Comparison of ENCODE assay signal across 8 mouse cellular contexts in the genomic region with DNA sequence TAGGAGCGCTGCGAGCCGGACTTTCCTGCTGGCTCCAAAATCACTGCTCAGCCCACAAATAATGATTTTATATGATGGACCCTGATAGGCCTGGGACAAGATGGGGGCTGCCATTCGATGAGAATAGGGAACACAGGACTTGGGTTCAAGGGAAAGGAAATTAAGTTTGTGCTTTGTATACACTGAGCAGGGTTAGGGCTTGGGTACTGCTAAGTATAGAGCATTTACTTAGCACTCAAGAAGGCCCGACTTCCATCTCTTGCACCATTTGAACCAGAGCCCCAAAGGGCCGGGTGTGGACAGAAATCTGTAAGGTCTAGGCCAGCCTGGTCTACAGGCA. TPM values are rescaled to one million over a fixed set of nuclear protein-coding genes. Genes with fewer than 3 reads are reported as not detected.
DNase-seq lines count a peak whose midpoint lies in the region; ATAC-seq lines count a peak whose summit lies in the region.

No protein-coding gene starts in this region.

- ATAC-seq in kidney, embryonic 14.5 days (ENCODE audit: low FRiP score, low TSS enrichment), result peak; percentile 5; the same call in 1 of the 2 replicates
- peak; percentile 22 for ATAC-seq in hindbrain, embryonic 14.5 days (ENCODE audit: low FRiP score)
- ATAC-seq in midbrain, embryonic 15.5 days (replicated peaks), result peak; percentile 56
- no peak for ATAC-seq in monocyte, adult 5-6 weeks (replicated peaks; ENCODE audit: insufficient number of reproducible peaks, low FRiP score, low TSS enrichment, poor library complexity, severe bottlenecking)

- peak overlapping the region; percentile 64; the same call in 1 of the 2 replicates for H3K9ac ChIP-seq in kidney, embryonic 14.5 days (ENCODE audit: low read depth, low read length)
- H3K9ac ChIP-seq in hindbrain, embryonic 14.5 days, result peak overlapping the region; percentile 51
- H3K9ac ChIP-seq in midbrain, embryonic 15.5 days, result peak overlapping the region; percentile 64

- peak overlapping the region; percentile 86 for H3K4me2 ChIP-seq in kidney, embryonic 14.5 days (replicated peaks; ENCODE audit: low read depth, low read length)
- H3K4me2 ChIP-seq in hindbrain, embryonic 14.5 days (replicated peaks), result peak overlapping the region; percentile 89
- peak overlapping the region; percentile 86 for H3K4me2 ChIP-seq in midbrain, embryonic 15.5 days

- peak overlapping the region; percentile 72 for H3K4me3 ChIP-seq in kidney, embryonic 14.5 days (ENCODE audit: low read length)
- H3K4me3 ChIP-seq in brown adipose tissue, adult 24 weeks (ENCODE audit: insufficient read depth, low read depth, low read length), result peak overlapping the region; percentile 52
- H3K4me3 ChIP-seq in hindbrain, embryonic 14.5 days (replicated peaks; ENCODE audit: low read length), result peak overlapping the region; percentile 66
- peak overlapping the region; percentile 62 for H3K4me3 ChIP-seq in midbrain, embryonic 15.5 days

- H3K27me3 ChIP-seq in kidney, embryonic 14.5 days (ENCODE audit: control insufficient read depth, insufficient read depth, low read length), result no peaks in the 10 kb centered on the region
- no peaks in the 10 kb centered on the region for H3K27me3 ChIP-seq in hindbrain, embryonic 14.5 days (ENCODE audit: control insufficient read depth, insufficient read depth, low read length)
- H3K27me3 ChIP-seq in midbrain, embryonic 15.5 days (replicated peaks), result no peaks in the 10 kb centered on the region

- peaks cover 16% of the 10 kb centered on the region; the same call in 1 of the 2 replicates for H3K4me1 ChIP-seq in kidney, embryonic 14.5 days (ENCODE audit: control insufficient read depth, insufficient read depth, low read length)
- no peaks in the 10 kb centered on the region; the same call in 1 of the 2 replicates for H3K4me1 ChIP-seq in brown adipose tissue, adult 24 weeks (ENCODE audit: control insufficient read depth, insufficient read depth, insufficient read length, low read length)
- H3K4me1 ChIP-seq in hindbrain, embryonic 14.5 days (replicated peaks; ENCODE audit: control insufficient read depth, insufficient read depth, low read length), result peaks cover 11% of the 10 kb centered on the region
- peaks cover 19% of the 10 kb centered on the region for H3K4me1 ChIP-seq in midbrain, embryonic 15.5 days

- H3K36me3 ChIP-seq in kidney, embryonic 14.5 days (ENCODE audit: control insufficient read depth, insufficient read depth, low read length), result no peaks in the 10 kb centered on the region
- no peaks in the 10 kb centered on the region for H3K36me3 ChIP-seq in hindbrain, embryonic 14.5 days (replicated peaks; ENCODE audit: control insufficient read depth, insufficient read depth)
- no peaks in the 10 kb centered on the region for H3K36me3 ChIP-seq in midbrain, embryonic 15.5 days (replicated peaks)

- no peak for DNase-seq in kidney, adult 18-20 months
- DNase-seq in hindbrain, embryonic 14.5 days (ENCODE audit: low spot score), result no peak
- DNase-seq in adrenal gland, postnatal 10 days, result no peak
- DNase-seq in urinary bladder, postnatal 25 days (ENCODE audit: low spot score), result no peak

- H3K27ac ChIP-seq in kidney, embryonic 14.5 days (ENCODE audit: low read depth, low read length), result 0 out of 2 replicates have a peak overlapping the region, but pooled peaks have one; percentile 39
- H3K27ac ChIP-seq in brown adipose tissue, adult 24 weeks (replicated peaks; ENCODE audit: low read depth, low read length), result no peak overlapping the region
- H3K27ac ChIP-seq in hindbrain, embryonic 14.5 days, result peak overlapping the region; percentile 82
- peak overlapping the region; percentile 91 for H3K27ac ChIP-seq in midbrain, embryonic 15.5 days

- H3K9me3 ChIP-seq in kidney, embryonic 14.5 days (ENCODE audit: control insufficient read depth, low read length), result no peaks in the 10 kb centered on the region
- peaks cover 10% of the 10 kb centered on the region; the same call in 1 of the 2 replicates for H3K9me3 ChIP-seq in hindbrain, embryonic 14.5 days (ENCODE audit: control insufficient read depth, low read length)
- no peaks in the 10 kb centered on the region for H3K9me3 ChIP-seq in midbrain, embryonic 15.5 days

- 32% methylated on average over 6 of the region's 6 CpGs for WGBS in kidney, embryonic 14.5 days
- 35% methylated on average over 6 of the region's 6 CpGs for WGBS in hindbrain, embryonic 14.5 days
- 33% methylated on average over 6 of the region's 6 CpGs for WGBS in midbrain, embryonic 15.5 days

RNA-seq across cellular contexts. Expression of gene Tmem97, which starts 0.5 kb away (rescaled TPM):
- 91.1 and 103 TPM in 2 replicates for polyA plus RNA-seq in kidney, embryonic 14.5 days (2014; fragmentation: Nextera tagmentation; extraction: Ambion mirVana)
- polyA plus RNA-seq in brown adipose tissue, adult 24 weeks (2012; ENCODE audit: insufficient read depth, insufficient read length, missing spikeins), result 14.8 and 20.7 TPM in 2 replicates
- 38.2 and 49.3 TPM in 2 replicates for polyA plus RNA-seq in hindbrain, embryonic 14.5 days (2014; fragmentation: Nextera tagmentation; extraction: Ambion mirVana)
- polyA plus RNA-seq in midbrain, embryonic 15.5 days (2015; fragmentation: Nextera tagmentation; extraction: Ambion mirVana), result 35.0 and 35.4 TPM in 2 replicates
- 10 to 100 TPM; 39.1 to 40.9 TPM for total RNA-seq in adrenal gland, postnatal 10 days (2021)
- total RNA-seq in monocyte, adult 5-6 weeks (2017), result 1.8 to 6.2 TPM (median 4.5 TPM) in 3 replicates

RNA-seq across cellular contexts. Expression of gene Ift20, which starts 14.9 kb away (rescaled TPM):
- polyA plus RNA-seq in kidney, embryonic 14.5 days (2014; fragmentation: Nextera tagmentation; extraction: Ambion mirVana), result 125 and 126 TPM in 2 replicates
- polyA plus RNA-seq in brown adipose tissue, adult 24 weeks (2012; ENCODE audit: insufficient read depth, insufficient read length, missing spikeins), result 67.3 and 75.5 TPM in 2 replicates
- 120 and 123 TPM in 2 replicates for polyA plus RNA-seq in hindbrain, embryonic 14.5 days (2014; fragmentation: Nextera tagmentation; extraction: Ambion mirVana)
- 117 and 128 TPM in 2 replicates for polyA plus RNA-seq in midbrain, embryonic 15.5 days (2015; fragmentation: Nextera tagmentation; extraction: Ambion mirVana)
- 10 to 100 TPM; 69.1 to 71.5 TPM for total RNA-seq in adrenal gland, postnatal 10 days (2021)
- 133 to 162 TPM (median 149 TPM) in 3 replicates for total RNA-seq in monocyte, adult 5-6 weeks (2017)

RNA-seq across cellular contexts. Expression of gene Tnfaip1, which starts 14.9 kb away (rescaled TPM):
- polyA plus RNA-seq in kidney, embryonic 14.5 days (2014; fragmentation: Nextera tagmentation; extraction: Ambion mirVana), result 77.1 and 88.9 TPM in 2 replicates
- 25.2 and 30.1 TPM in 2 replicates for polyA plus RNA-seq in brown adipose tissue, adult 24 weeks (2012; ENCODE audit: insufficient read depth, insufficient read length, missing spikeins)
- 59.2 and 64.0 TPM in 2 replicates for polyA plus RNA-seq in hindbrain, embryonic 14.5 days (2014; fragmentation: Nextera tagmentation; extraction: Ambion mirVana)
- polyA plus RNA-seq in midbrain, embryonic 15.5 days (2015; fragmentation: Nextera tagmentation; extraction: Ambion mirVana), result 64.2 and 70.0 TPM in 2 replicates
- 10 to 100 TPM; 52.2 to 55.1 TPM for total RNA-seq in adrenal gland, postnatal 10 days (2021)
- total RNA-seq in monocyte, adult 5-6 weeks (2017), result 5.4 to 8.8 TPM (median 8.3 TPM) in 3 replicates

RNA-seq across cellular contexts. Expression of gene Poldip2, which starts 39.0 kb away (rescaled TPM):
- polyA plus RNA-seq in kidney, embryonic 14.5 days (2014; fragmentation: Nextera tagmentation; extraction: Ambion mirVana), result 122 and 161 TPM in 2 replicates
- polyA plus RNA-seq in brown adipose tissue, adult 24 weeks (2012; ENCODE audit: insufficient read depth, insufficient read length, missing spikeins), result 190 and 193 TPM in 2 replicates
- polyA plus RNA-seq in hindbrain, embryonic 14.5 days (2014; fragmentation: Nextera tagmentation; extraction: Ambion mirVana), result 168 and 176 TPM in 2 replicates
- 182 and 192 TPM in 2 replicates for polyA plus RNA-seq in midbrain, embryonic 15.5 days (2015; fragmentation: Nextera tagmentation; extraction: Ambion mirVana)
- 100 to 1,000 TPM; 188 to 199 TPM for total RNA-seq in adrenal gland, postnatal 10 days (2021)
- 18.0 to 27.4 TPM (median 21.5 TPM) in 3 replicates for total RNA-seq in monocyte, adult 5-6 weeks (2017)

RNA-seq across cellular contexts. Expression of gene Tmem199, which starts 39.1 kb away (rescaled TPM):
- polyA plus RNA-seq in kidney, embryonic 14.5 days (2014; fragmentation: Nextera tagmentation; extraction: Ambion mirVana), result 61.2 and 63.6 TPM in 2 replicates
- polyA plus RNA-seq in brown adipose tissue, adult 24 weeks (2012; ENCODE audit: insufficient read depth, insufficient read length, missing spikeins), result 21.4 and 27.2 TPM in 2 replicates
- polyA plus RNA-seq in hindbrain, embryonic 14.5 days (2014; fragmentation: Nextera tagmentation; extraction: Ambion mirVana), result 96.1 and 101 TPM in 2 replicates
- polyA plus RNA-seq in midbrain, embryonic 15.5 days (2015; fragmentation: Nextera tagmentation; extraction: Ambion mirVana), result 90.5 and 91.0 TPM in 2 replicates
- 10 to 100 TPM; 21.3 to 25.1 TPM for total RNA-seq in adrenal gland, postnatal 10 days (2021)
- 23.4 to 38.7 TPM (median 34.2 TPM) in 3 replicates for total RNA-seq in monocyte, adult 5-6 weeks (2017)
